Mouse (Mus musculus) liver, embryonic 14.5 days (tissue): Measurements from ENCODE around the gene Camkk2. TPM values are rescaled to one million over a fixed set of nuclear protein-coding genes. Genes with fewer than 3 reads are reported as not detected.

Experiments used
- ATAC-seq: fragments of 200-750 bp; cut with Nextera tagmentation; 2 replicates; pipeline ENCODE4 v1.8.0; 2017; ENCODE audit warnings: moderate number of reproducible peaks, mild to moderate bottlenecking, moderate library complexity; ENCODE audit not compliant: insufficient read depth
- DNase-seq, 3 experiments: peaks; one replicate each; pipeline ENCODE4 v3.0.0-alpha.2; 2012 to 2013; ENCODE audit warnings: low read depth in 3 of 3, low spot score in 3 of 3
- H3K27ac ChIP-seq: fragments of 300-500 bp; sonication (generic); 2 replicates; pipeline ENCODE4 v1.5.1; 2014; ENCODE audit warnings: moderate library complexity, mild to moderate bottlenecking, control low read depth, inconsistent platforms
- H3K27me3 ChIP-seq: fragments of 300-500 bp; sonication (generic); 2 replicates; pipeline ENCODE4 v1.6.1; 2014; ENCODE audit warnings: mild to moderate bottlenecking, low read length, moderate library complexity; ENCODE audit not compliant: control insufficient read depth, insufficient read depth
- H3K36me3 ChIP-seq: fragments of 300-500 bp; sonication (generic); replicated peaks from 2 replicates; pipeline ENCODE4 v1.6.1; 2014; ENCODE audit warnings: low read depth; ENCODE audit not compliant: control insufficient read depth, insufficient read depth
- H3K4me1 ChIP-seq, 2 experiments: fragments of 200-500 bp in 1 of 2; fragments of 300-500 bp in 1 of 2; sonication (generic) in 1 of 2; replicated peaks; 2 replicates each; pipeline ENCODE4 v1.6.1; 2012 to 2014; ENCODE audit warnings: antibody characterized with exemption in 1 of 2, inconsistent platforms in 1 of 2, low read length in 1 of 2; ENCODE audit not compliant: control insufficient read depth in 2 of 2, insufficient read depth in 2 of 2
- H3K4me2 ChIP-seq: fragments of 300-500 bp; sonication (generic); 2 replicates; pipeline ENCODE4 v1.6.1; 2014; ENCODE audit warnings: low read depth, mild to moderate bottlenecking, control low read depth, moderate library complexity
- H3K4me3 ChIP-seq, 2 experiments: fragments of 200-500 bp in 1 of 2; fragments of 300-500 bp in 1 of 2; sonication (generic) in 1 of 2; 2 replicates each; pipeline ENCODE4 v1.5.1; 2012 to 2014; ENCODE audit warnings: low read depth in 2 of 2, low read length in 2 of 2, mild to moderate bottlenecking in 2 of 2, control low read depth in 1 of 2, inconsistent platforms in 1 of 2, moderate library complexity in 1 of 2; ENCODE audit not compliant: insufficient read depth in 1 of 2
- H3K9ac ChIP-seq: fragments of 300-500 bp; sonication (generic); replicated peaks from 2 replicates; pipeline ENCODE4 v1.6.1; 2014; ENCODE audit warnings: mild to moderate bottlenecking, control low read depth, moderate library complexity
- H3K9me3 ChIP-seq: fragments of 300-500 bp; sonication (generic); 2 replicates; pipeline ENCODE4 v1.6.1; 2016; ENCODE audit warnings: low read length, mixed read lengths; ENCODE audit not compliant: control insufficient read depth
- CTCF ChIP-seq: IDR thresholded peaks from 2 replicates; pipeline ENCODE4 v1.5.1; 2016; ENCODE audit warnings: antibody characterized with exemption, low read depth, control low read depth
- EP300 ChIP-seq: IDR thresholded peaks from 2 replicates; pipeline ENCODE4 v1.6.1; 2016; ENCODE audit warnings: antibody characterized with exemption, low read depth
- WGBS: fragments of 180-500 bp; shearing (Covaris S2); extraction: QIAGEN DNeasy Blood & Tissue Kit; methylation state at CpG from one replicate; pipeline ENCODE4 v1.1.7; 2014; ENCODE audit not compliant: insufficient replicate concordance; 5-methylcytosine and 5-hydroxymethylcytosine counted together
- polyA plus RNA-seq, 2 experiments: library from polyadenylated mRNA; depleted of rRNA in 1 of 2; stranded (reverse) in 1 of 2; unstranded in 1 of 2; fragments of >200 nt; fragmentation: Nextera tagmentation in 1 of 2; extraction: Ambion mirVana in 1 of 2; gene quantifications; 2 replicates each; pipeline versions ENCODE4 v1.2.1 to v1.2.3; 2012 to 2014

Camkk2 gene
- polyA plus RNA-seq, 2 experiments, result 5.9 to 6.3 TPM

DNA sequence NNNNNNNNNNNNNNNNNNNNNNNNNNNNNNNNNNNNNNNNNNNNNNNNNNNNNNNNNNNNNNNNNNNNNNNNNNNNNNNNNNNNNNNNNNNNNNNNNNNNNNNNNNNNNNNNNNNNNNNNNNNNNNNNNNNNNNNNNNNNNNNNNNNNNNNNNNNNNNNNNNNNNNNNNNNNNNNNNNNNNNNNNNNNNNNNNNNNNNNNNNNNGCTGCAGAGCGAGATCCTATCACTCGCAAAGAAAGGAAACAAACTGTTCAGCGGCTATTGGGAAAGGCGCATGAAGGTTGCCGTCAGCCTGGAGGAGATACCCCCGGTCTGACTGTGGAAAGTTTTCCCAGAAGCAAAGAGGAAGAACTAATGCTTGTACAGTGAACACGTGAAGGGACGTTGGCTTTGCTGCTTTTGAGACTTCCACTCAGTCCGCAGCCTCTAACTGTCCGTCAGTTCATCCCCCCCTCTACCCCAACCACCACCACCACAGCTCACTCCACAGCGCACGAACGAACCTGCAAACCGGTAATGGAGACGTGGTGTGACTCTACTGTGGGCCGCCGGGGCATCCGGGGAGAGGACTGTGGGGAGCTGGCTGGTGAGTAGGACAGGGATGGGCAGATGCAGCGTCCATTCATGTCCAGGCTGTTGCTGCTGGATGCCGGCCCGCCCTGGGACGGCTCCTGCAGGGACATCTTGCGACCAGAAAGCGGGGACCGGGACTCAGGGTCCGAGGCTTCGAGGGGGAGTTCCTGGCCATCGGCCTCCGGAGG lies 15.8 kb downstream of the Camkk2 start:
- TF ChIP-seq CTCF, result no peak
- H3K9me3 ChIP-seq, result no peaks in the 10 kb centered on the region
- DNase-seq (no peak), ATAC-seq (no peak)
- H3K4me1 ChIP-seq, result peaks cover 14 to 28% of the 10 kb centered on the region in 2 experiments
- no peak overlapping the region for H3K4me2 ChIP-seq
- H3K9ac ChIP-seq, result no peak overlapping the region
- peaks cover 5% of the 10 kb centered on the region for H3K36me3 ChIP-seq
- no peak overlapping the region for H3K27ac ChIP-seq
- 73% methylated on average over 29 of the region's 29 CpGs for WGBS
- H3K27me3 ChIP-seq, result no peaks in the 10 kb centered on the region
- H3K4me3 ChIP-seq, result no peak overlapping the region

DNA sequence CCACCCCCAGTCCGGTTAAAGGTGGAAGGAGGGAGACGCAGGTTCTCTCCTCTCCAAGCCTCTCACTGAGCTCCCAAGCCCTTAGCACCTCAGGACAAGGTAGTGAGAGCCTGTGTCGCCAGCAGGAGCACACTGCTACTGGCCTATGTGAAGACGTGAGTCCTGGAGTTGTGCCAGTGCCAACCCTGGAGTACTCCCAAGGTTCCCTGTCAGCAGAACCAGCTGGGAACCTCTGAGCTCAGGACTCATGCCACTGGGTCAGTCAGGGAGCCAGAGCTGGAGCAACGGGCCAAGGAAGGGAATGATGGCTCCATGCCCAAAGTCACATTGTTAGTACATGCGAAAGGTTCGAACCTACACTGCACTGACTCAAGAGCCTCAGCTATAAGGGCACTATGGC lies 22.5 kb downstream of the Camkk2 start:
- no peak overlapping the region for H3K4me3 ChIP-seq
- no peak for TF ChIP-seq CTCF
- TF ChIP-seq EP300, result no peak
- H3K9me3 ChIP-seq, result no peaks in the 10 kb centered on the region
- H3K36me3 ChIP-seq, result peaks cover 8% of the 10 kb centered on the region
- no peak overlapping the region for H3K27ac ChIP-seq
- no peaks in the 10 kb centered on the region for H3K27me3 ChIP-seq
- no peak for DNase-seq
- H3K9ac ChIP-seq, result no peak overlapping the region
- WGBS, result 85% methylated on average over 7 of the region's 7 CpGs
- ATAC-seq, result no peak
- no peak overlapping the region for H3K4me2 ChIP-seq
- H3K4me1 ChIP-seq, result peaks cover 12 to 16% of the 10 kb centered on the region in 2 experiments

DNA sequence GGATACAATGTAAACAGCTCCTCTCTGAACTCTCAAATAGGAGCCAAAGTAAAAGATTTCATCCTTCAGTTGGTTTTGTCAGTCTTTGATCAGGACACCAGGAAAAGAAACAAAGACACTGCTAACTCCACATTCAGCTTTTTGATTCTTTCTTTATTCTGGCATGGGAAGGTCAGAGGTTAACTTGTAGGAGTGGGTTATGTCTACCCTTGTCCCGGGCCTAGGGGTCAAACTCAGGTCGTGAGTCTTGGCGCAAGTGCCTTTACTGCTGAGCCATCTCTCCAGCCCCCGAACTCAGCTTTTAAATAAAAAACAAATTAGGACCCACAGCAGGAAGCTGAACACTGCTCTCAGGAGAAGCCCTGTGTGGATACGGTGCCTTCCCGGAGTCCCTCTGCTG lies 23.1 kb downstream of the Camkk2 start:
- peaks cover 8% of the 10 kb centered on the region for H3K36me3 ChIP-seq
- H3K4me3 ChIP-seq, result no peak overlapping the region
- 87% methylated on average over 6 of the region's 6 CpGs for whole genome bisulfite sequencing

DNA sequence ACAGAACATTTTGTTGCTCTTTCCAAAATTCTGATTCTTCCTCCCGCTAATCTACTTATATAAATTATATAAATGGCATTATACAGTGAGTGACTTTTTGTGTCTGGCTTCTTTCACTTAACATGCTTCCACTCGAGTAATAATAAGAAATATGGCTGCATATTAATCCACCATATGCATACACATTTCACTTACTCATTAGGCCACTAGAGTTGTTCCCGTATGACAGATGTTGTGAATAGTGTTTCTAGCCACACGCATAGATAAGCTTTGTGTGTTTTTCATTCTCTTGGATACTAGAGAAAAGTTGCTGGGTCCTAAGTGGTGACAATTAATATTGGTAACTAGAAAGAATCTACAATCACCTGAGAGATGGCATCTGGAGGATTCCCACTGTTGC lies 23.6 kb downstream of the Camkk2 start:
- TF ChIP-seq EP300 (no peak), CTCF (no peak)
- H3K9ac ChIP-seq, result no peak overlapping the region
- peaks cover 8% of the 10 kb centered on the region for H3K36me3 ChIP-seq
- no peaks in the 10 kb centered on the region for H3K9me3 ChIP-seq
- 84% methylated on average over 4 of the region's 4 CpGs for WGBS
- no peaks in the 10 kb centered on the region for H3K27me3 ChIP-seq
- no peak overlapping the region for H3K4me3 ChIP-seq
- ATAC-seq (no peak), DNase-seq (no peak)
- H3K27ac ChIP-seq, result no peak overlapping the region
- peaks cover 2 to 7% of the 10 kb centered on the region in 2 experiments for H3K4me1 ChIP-seq
- H3K4me2 ChIP-seq, result no peak overlapping the region

More for the DNA sequence above, 23.1 kb downstream of the Camkk2 start:
- Histone ChIP-seq H3K9ac (no peak overlapping the region), H3K27ac (no peak overlapping the region), H3K4me1 (peaks cover 6 to 11% of the 10 kb centered on the region in 2 experiments), H3K9me3 (no peaks in the 10 kb centered on the region), H3K27me3 (no peaks in the 10 kb centered on the region), H3K4me2 (no peak overlapping the region)
- no peak for DNase-seq
- TF ChIP-seq EP300 (no peak), CTCF (no peak)
- ATAC-seq, result no peak

DNA sequence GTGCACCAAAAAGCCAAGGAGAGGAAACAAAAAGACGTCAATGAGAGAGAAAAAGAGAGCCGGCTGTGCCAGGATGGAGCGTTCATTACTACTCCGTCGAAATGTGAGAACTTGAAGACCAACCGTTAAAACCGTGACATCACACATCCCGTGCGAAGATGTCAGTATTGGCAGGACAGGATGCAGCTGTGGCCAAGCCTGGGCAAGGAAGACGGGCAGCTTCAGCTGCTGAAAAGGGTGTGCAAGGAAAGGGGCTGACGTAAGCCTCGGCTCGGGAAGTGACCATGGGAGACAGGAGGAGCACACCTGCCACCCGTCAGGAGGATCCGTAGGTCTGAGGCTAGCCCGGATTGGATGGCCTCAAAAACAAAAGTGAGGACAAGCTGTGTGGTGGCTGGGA lies 24.7 kb downstream of the Camkk2 start:
- ATAC-seq, result no peak

More for the DNA sequence above, 24.7 kb downstream of the Camkk2 start:
- H3K9me3 ChIP-seq, result no peaks in the 10 kb centered on the region
- TF ChIP-seq EP300 (no peak), CTCF (no peak)
- no peaks in the 10 kb centered on the region for H3K4me1 ChIP-seq
- no peak overlapping the region for H3K9ac ChIP-seq
- no peak overlapping the region for H3K4me2 ChIP-seq
- WGBS, result 72% methylated on average over 16 of the region's 16 CpGs
- no peak overlapping the region for H3K27ac ChIP-seq
- H3K4me3 ChIP-seq, result no peak overlapping the region
- DNase-seq, result no peak
- H3K27me3 ChIP-seq, result no peaks in the 10 kb centered on the region
- H3K36me3 ChIP-seq, result peaks cover 8% of the 10 kb centered on the region
